In genomic region chr6:30665296-30665695, GRCm38 (mm10) we compare ENCODE assay signal across 13 mouse cellular contexts. TPM values are rescaled to one million over a fixed set of nuclear protein-coding genes. Genes with fewer than 3 reads are reported as not detected.
DNase-seq lines count a peak whose midpoint lies in the region; ATAC-seq and TF ChIP-seq lines count a peak whose summit lies in the region.
"Had no signal": no experiment of that assay in that cellular context is flagged by ENCODE, and none has a peak within 500 bp of the region (broad histone marks: within the 10 kb centered on the region; RNA-seq: fewer than 3 reads in every experiment).

No protein-coding gene starts in this region.

- TF ChIP-seq CTCF in forebrain, postnatal 0 days (IDR thresholded peaks at IDR 0.05; ENCODE audit: low read depth): no peak

- WGBS in forebrain, embryonic 12.5 days: 53% methylated on average over 4 of the region's 4 CpGs
- 60% methylated on average over 4 of the region's 4 CpGs for WGBS in forebrain, postnatal 0 days
- 59% methylated on average over 4 of the region's 4 CpGs for WGBS in kidney, embryonic 14.5 days

- H3K27ac ChIP-seq in forebrain, embryonic 12.5 days: peak overlapping the region; percentile 57
- H3K27ac ChIP-seq in forebrain, postnatal 0 days (ENCODE audit: low read depth, low read length): no peak overlapping the region
- H3K27ac ChIP-seq in kidney, embryonic 14.5 days (ENCODE audit: low read depth, low read length): peak overlapping the region; percentile 57

- no peak overlapping the region for H3K9ac ChIP-seq in forebrain, embryonic 12.5 days
- no peak overlapping the region for H3K9ac ChIP-seq in forebrain, postnatal 0 days
- no peak overlapping the region for H3K9ac ChIP-seq in kidney, embryonic 14.5 days (ENCODE audit: low read depth, low read length)

- no peak for DNase-seq in forebrain, postnatal 0 days
- no peak for DNase-seq in kidney, postnatal 36 days
- DNase-seq in ovary, adult 18-20 months (ENCODE audit: low spot score): peak; percentile 13
- DNase-seq in ovary, postnatal 14 days (ENCODE audit: low spot score): no peak
- peak; percentile 79 for DNase-seq in yolk sac, embryonic 10.5 days (ENCODE audit: low spot score)
- DNase-seq in frontal cortex, postnatal 10 days (ENCODE audit: low spot score in 2 of 2): no peak
- DNase-seq: adrenal gland, postnatal 36 days; cerebellum, postnatal 10 days; lung, postnatal 10 days had no signal

- peaks cover 11% of the 10 kb centered on the region; the same call in 1 of the 2 replicates for H3K27me3 ChIP-seq in forebrain, embryonic 12.5 days
- no peaks in the 10 kb centered on the region for H3K27me3 ChIP-seq in forebrain, postnatal 0 days (ENCODE audit: insufficient read depth, low read length)
- H3K27me3 ChIP-seq in kidney, embryonic 14.5 days (ENCODE audit: control insufficient read depth, insufficient read depth, low read length): no peaks in the 10 kb centered on the region

- H3K4me2 ChIP-seq in forebrain, embryonic 12.5 days: no peak overlapping the region
- no peak overlapping the region for H3K4me2 ChIP-seq in forebrain, postnatal 0 days (ENCODE audit: low read depth)
- H3K4me2 ChIP-seq in kidney, embryonic 14.5 days (replicated peaks; ENCODE audit: low read depth, low read length): no peak overlapping the region

- no peak for ATAC-seq in forebrain, embryonic 12.5 days (ENCODE audit: low FRiP score)
- ATAC-seq in forebrain, postnatal 0 days: no peak
- no peak for ATAC-seq in kidney, embryonic 14.5 days (ENCODE audit: low FRiP score, low TSS enrichment)

- no peaks in the 10 kb centered on the region for H3K36me3 ChIP-seq in forebrain, embryonic 12.5 days (replicated peaks)
- no peaks in the 10 kb centered on the region for H3K36me3 ChIP-seq in forebrain, postnatal 0 days (ENCODE audit: insufficient read depth)
- H3K36me3 ChIP-seq in kidney, embryonic 14.5 days (ENCODE audit: control insufficient read depth, insufficient read depth, low read length): no peaks in the 10 kb centered on the region; the same call in 1 of the 2 replicates

- H3K4me3 ChIP-seq in forebrain, embryonic 12.5 days (replicated peaks): no peak overlapping the region
- no peak overlapping the region for H3K4me3 ChIP-seq in forebrain, postnatal 0 days (ENCODE audit: low read depth, low read length)
- no peak overlapping the region for H3K4me3 ChIP-seq in kidney, embryonic 14.5 days (ENCODE audit: low read length)

- H3K4me1 ChIP-seq in forebrain, embryonic 12.5 days: peaks cover 31% of the 10 kb centered on the region
- H3K4me1 ChIP-seq in forebrain, postnatal 0 days (ENCODE audit: insufficient read depth): no peaks in the 10 kb centered on the region
- peaks cover 16% of the 10 kb centered on the region; the same call in 1 of the 2 replicates for H3K4me1 ChIP-seq in kidney, embryonic 14.5 days (ENCODE audit: control insufficient read depth, insufficient read depth, low read length)

- no peaks in the 10 kb centered on the region for H3K9me3 ChIP-seq in forebrain, embryonic 12.5 days
- H3K9me3 ChIP-seq in forebrain, postnatal 0 days (ENCODE audit: low read length): no peaks in the 10 kb centered on the region
- no peaks in the 10 kb centered on the region for H3K9me3 ChIP-seq in kidney, embryonic 14.5 days (ENCODE audit: control insufficient read depth, low read length)

RNA-seq across cellular contexts. Expression of gene Cpa1, which starts 26.3 kb away (rescaled TPM):
- polyA plus RNA-seq in forebrain, embryonic 12.5 days (2016; fragmentation: Nextera tagmentation; extraction: Ambion mirVana): 0.24 TPM in 1 of 2 replicates, not detected in the other
- 1.1 TPM in 1 of 2 replicates, not detected in the other for total RNA-seq in forebrain, postnatal 0 days (2014; rRNA removed)
- polyA plus RNA-seq in forebrain, postnatal 0 days (2015; fragmentation: Nextera tagmentation; extraction: Ambion mirVana): 0.29 and 0.69 TPM in 2 replicates
- 1.8 and 2.0 TPM in 2 replicates for polyA plus RNA-seq in kidney, embryonic 14.5 days (2014; fragmentation: Nextera tagmentation; extraction: Ambion mirVana)
- total RNA-seq: adrenal gland, postnatal 36 days; hematopoietic stem cell, adult 5-6 weeks; layer of hippocampus, postnatal 10 days had no signal

RNA-seq across cellular contexts. Expression of gene Cep41, which starts 28.3 kb away (rescaled TPM):
- 23.3 and 25.1 TPM in 2 replicates for polyA plus RNA-seq in forebrain, embryonic 12.5 days (2016; fragmentation: Nextera tagmentation; extraction: Ambion mirVana)
- total RNA-seq in forebrain, postnatal 0 days (2014; rRNA removed): 10.2 and 14.1 TPM in 2 replicates
- 8.8 and 10.6 TPM in 2 replicates for polyA plus RNA-seq in forebrain, postnatal 0 days (2015; fragmentation: Nextera tagmentation; extraction: Ambion mirVana)
- 31.2 and 31.8 TPM in 2 replicates for polyA plus RNA-seq in kidney, embryonic 14.5 days (2014; fragmentation: Nextera tagmentation; extraction: Ambion mirVana)

RNA-seq across cellular contexts. Expression of gene Cpa5, which starts 54.5 kb away (rescaled TPM):
- 0.21 and 0.24 TPM in 2 replicates for polyA plus RNA-seq in forebrain, embryonic 12.5 days (2016; fragmentation: Nextera tagmentation; extraction: Ambion mirVana)
- total RNA-seq in forebrain, postnatal 0 days (2014; rRNA removed): not detected in 2 replicates
- 0.11 TPM in 1 of 2 replicates, not detected in the other for polyA plus RNA-seq in forebrain, postnatal 0 days (2015; fragmentation: Nextera tagmentation; extraction: Ambion mirVana)
- polyA plus RNA-seq in kidney, embryonic 14.5 days (2014; fragmentation: Nextera tagmentation; extraction: Ambion mirVana): 0.57 and 1.0 TPM in 2 replicates
- total RNA-seq: adrenal gland, postnatal 36 days; hematopoietic stem cell, adult 5-6 weeks; layer of hippocampus, postnatal 10 days had no signal

RNA-seq across cellular contexts. Expression of gene Mest, which starts 58.1 kb away (rescaled TPM):
- 802 and 947 TPM in 2 replicates for polyA plus RNA-seq in forebrain, embryonic 12.5 days (2016; fragmentation: Nextera tagmentation; extraction: Ambion mirVana)
- 127 and 212 TPM in 2 replicates for total RNA-seq in forebrain, postnatal 0 days (2014; rRNA removed)
- polyA plus RNA-seq in forebrain, postnatal 0 days (2015; fragmentation: Nextera tagmentation; extraction: Ambion mirVana): 90.4 and 146 TPM in 2 replicates
- polyA plus RNA-seq in kidney, embryonic 14.5 days (2014; fragmentation: Nextera tagmentation; extraction: Ambion mirVana): 2,297 and 2,617 TPM in 2 replicates

Comparison
In these comparisons a context has a peak if more than half of its experiments do, and no peak if none do; other contexts are left out.
1. DNase-seq: peak in ovary, adult 18-20 months (single experiment) and yolk sac, embryonic 10.5 days (single experiment); none in forebrain, postnatal 0 days (single experiment), kidney, postnatal 36 days (0 of 2), ovary, postnatal 14 days (single experiment) and frontal cortex, postnatal 10 days (0 of 2).